Mouse (Mus musculus) embryonic fibroblast, embryonic 13.5 days (primary cell): ENCODE results near the gene Rpl19.

ENCODE experiments used
- CTCF ChIP-seq: IDR thresholded peaks from 2 replicates; pipeline ENCODE4 v1.5.1; 2011; ENCODE audit warnings: mild to moderate bottlenecking, control low read depth, low read length, moderate library complexity, borderline replicate concordance; ENCODE audit not compliant: insufficient read depth
- POLR2A ChIP-seq: IDR thresholded peaks from 2 replicates; pipeline ENCODE4 v1.6.1; 2011; ENCODE audit warnings: low read depth, mild to moderate bottlenecking, control low read depth, low read length, moderate library complexity

- TF ChIP-seq CTCF = no peak
- TF ChIP-seq POLR2A = peak; percentile 91
Measured at GRCm38 (mm10) chr11:98026570-98027296, at the start of gene Rpl19.
